Mouse (Mus musculus) frontal cortex, adult 2 months (tissue): ENCODE measurements around the gene Gtf3c4. TPM values are rescaled to one million over a fixed set of nuclear protein-coding genes. Genes with fewer than 3 reads are reported as not detected.
A peak's percentile ranks its signal among the peaks of the same experiment; 100 is the strongest.

Experiments
- DNase-seq, 2 experiments: peaks; one replicate each; pipeline ENCODE4 v3.0.0; 2022; ENCODE audit warnings: low spot score in 1 of 2; ENCODE audit errors: extremely low spot score in 1 of 2
- polyA plus RNA-seq: library from polyadenylated mRNA; depleted of rRNA; stranded (reverse); fragments of >200 nt; gene quantifications from 2 replicates; pipeline ENCODE4 v1.2.3, GENCODE M21; 2012; rRNA removed

Gtf3c4 gene
- polyA plus RNA-seq, 1 experiment = 14.0 TPM

GRCm38 (mm10) chr2:28808841-28809240 lies 31.3 kb downstream of the Gtf3c4 start:
- DNase-seq = no peak

- peak in 1 of 2 experiments; percentile 13 for DNase-seq
Measured at GRCm38 (mm10) chr2:28803406-28803805, 36.8 kb downstream of the Gtf3c4 start.

GRCm38 (mm10) chr2:28799575-28799974 lies 40.6 kb downstream of the Gtf3c4 start:
- DNase-seq = no peak

GRCm38 (mm10) chr2:28798390-28798789 lies 41.8 kb downstream of the Gtf3c4 start:
- no peak for DNase-seq

GRCm38 (mm10) chr2:28797490-28798106 lies 42.6 kb downstream of the Gtf3c4 start:
- no peak for DNase-seq

GRCm38 (mm10) chr2:28796298-28796697 lies 43.9 kb downstream of the Gtf3c4 start:
- DNase-seq = no peak

GRCm38 (mm10) chr2:28794623-28795022 lies 45.5 kb downstream of the Gtf3c4 start:
- no peak for DNase-seq

- DNase-seq = peak in 1 of 2 experiments; percentile 31
Measured at GRCm38 (mm10) chr2:28792931-28793610, 47.1 kb downstream of the Gtf3c4 start.

- DNase-seq = no peak
Measured at GRCm38 (mm10) chr2:28787067-28787619, 53.0 kb downstream of the Gtf3c4 start.

GRCm38 (mm10) chr2:28786355-28787066 lies 53.6 kb downstream of the Gtf3c4 start:
- DNase-seq = no peak

- no peak for DNase-seq
Measured at GRCm38 (mm10) chr2:28781310-28781709, 58.9 kb downstream of the Gtf3c4 start.

GRCm38 (mm10) chr2:28780001-28780782 lies 60.0 kb downstream of the Gtf3c4 start:
- DNase-seq = no peak

GRCm38 (mm10) chr2:28776728-28777127 lies 63.4 kb downstream of the Gtf3c4 start:
- DNase-seq = no peak

- DNase-seq = no peak
Measured at GRCm38 (mm10) chr2:28774073-28774472, 66.1 kb downstream of the Gtf3c4 start.

Other genes starting within 250 kb of the Gtf3c4 start
- 0.08 TPM in 1 of 2 replicates, not detected in the other for gene Gfi1b, start 218.4 kb downstream of the Gtf3c4 start, polyA plus RNA-seq
- 31.0 and 33.7 TPM in 2 replicates for gene Tsc1, start 199.1 kb downstream of the Gtf3c4 start, polyA plus RNA-seq
- 0.36 and 0.57 TPM in 2 replicates for gene Spaca9, start 140.6 kb downstream of the Gtf3c4 start, polyA plus RNA-seq
- gene Ak8, start 140.2 kb downstream of the Gtf3c4 start, polyA plus RNA-seq = 1.8 and 1.9 TPM in 2 replicates
- gene Ddx31, start within 50 bp of the Gtf3c4 start, polyA plus RNA-seq = 6.6 and 7.6 TPM in 2 replicates
- gene Barhl1, start 76.3 kb upstream of the Gtf3c4 start, polyA plus RNA-seq = 0.04 and 0.23 TPM in 2 replicates
- 0.14 and 0.17 TPM in 2 replicates for gene Cfap77, start 214.7 kb upstream of the Gtf3c4 start, polyA plus RNA-seq
- gene Ttf1, start 219.9 kb upstream of the Gtf3c4 start, polyA plus RNA-seq = 11.3 and 16.5 TPM in 2 replicates